Mouse (Mus musculus): ENCODE measurements around the gene Capg.

- TF ChIP-seq CTCF (IDR thresholded peaks at IDR 0.05 in 2 of 3, conservative IDR thresholded peaks at IDR 0.05 in 1 of 3; ENCODE audit: control insufficient read depth in 1 of 3, insufficient read depth in 1 of 3, low read depth in 2 of 3, low read length in 3 of 3, poor library complexity in 1 of 3, severe bottlenecking in 1 of 3) (no peak), SIN3A (IDR thresholded peaks at IDR 0.05; ENCODE audit: low read length) (no peak), MAFK (IDR thresholded peaks at IDR 0.05; ENCODE audit: borderline replicate concordance, low read depth, low read length) (no peak), HCFC1 (IDR thresholded peaks at IDR 0.05; ENCODE audit: low read depth, low read length) (no peak), ETS1 (IDR thresholded peaks at IDR 0.05; ENCODE audit: low read depth, low read length) (no peak), POLR2A (IDR thresholded peaks at IDR 0.05; ENCODE audit: control insufficient read depth in 1 of 2, insufficient read depth in 1 of 2, low read depth in 1 of 2, low read length in 2 of 2, poor library complexity in 1 of 2) (no peak), POLR2AphosphoS2 (IDR thresholded peaks at IDR 0.05; ENCODE audit: low read length) (no peak), EP300 (IDR thresholded peaks at IDR 0.05; ENCODE audit: low read depth in 1 of 2, low read length in 2 of 2) (no peak), MEF2A (IDR thresholded peaks at IDR 0.05; ENCODE audit: extremely low read depth, insufficient replicate concordance, low read depth, low read length, poor library complexity, severe bottlenecking) (no peak), CHD1 (IDR thresholded peaks at IDR 0.05; ENCODE audit: low read depth, low read length) (no peak), ZKSCAN1 (IDR thresholded peaks at IDR 0.05; ENCODE audit: low read depth, low read length) (no peak), TCF12 (IDR thresholded peaks at IDR 0.05; ENCODE audit: low read depth, low read length) (no peak), ZNF384 (IDR thresholded peaks at IDR 0.05; ENCODE audit: low read depth, low read length) (no peak)
These were observed 40.0 kb downstream of the Capg start for GRCm38 (mm10) chr6:72584154-72584553.
